Mouse (Mus musculus) stomach, embryonic 14.5 days (tissue): ENCODE measurements around the gene Gmeb2. TPM values are rescaled to one million over a fixed set of nuclear protein-coding genes. Genes with fewer than 3 reads are reported as not detected.
"Not testable (repeated sequence)": the region's sequence is repeated elsewhere in the genome, so short reads cannot be mapped to it uniquely, and the experiment has no call there.

ENCODE experiments used
- ATAC-seq: fragments of 200-750 bp; cut with Nextera tagmentation; 2 replicates; pipeline ENCODE4 v1.8.0; 2017; ENCODE audit warnings: low read depth, moderate TSS enrichment; ENCODE audit not compliant: insufficient number of reproducible peaks, insufficient read depth, low FRiP score
- H3K27ac ChIP-seq: fragments of 300-500 bp; sonication (generic); 2 replicates; pipeline ENCODE4 v1.5.1; 2014; ENCODE audit warnings: mild to moderate bottlenecking, low read length, moderate library complexity, mixed read lengths
- H3K27me3 ChIP-seq: fragments of 300-500 bp; sonication (generic); 2 replicates; pipeline ENCODE4 v1.6.1; 2014; ENCODE audit warnings: low read length, control low read depth, mixed read lengths; ENCODE audit not compliant: control insufficient read depth, insufficient read depth
- H3K36me3 ChIP-seq: fragments of 300-500 bp; sonication (generic); 2 replicates; pipeline ENCODE4 v1.6.1; 2014; ENCODE audit warnings: mild to moderate bottlenecking, control low read depth, low read length, moderate library complexity, mixed read lengths; ENCODE audit not compliant: control insufficient read depth, insufficient read depth
- H3K4me1 ChIP-seq: fragments of 300-500 bp; sonication (generic); 2 replicates; pipeline ENCODE4 v1.6.1; 2014; ENCODE audit warnings: low read length, control low read depth, mixed read lengths; ENCODE audit not compliant: control insufficient read depth, insufficient read depth
- H3K4me2 ChIP-seq: fragments of 300-500 bp; sonication (generic); replicated peaks from 2 replicates; pipeline ENCODE4 v1.6.1; 2014; ENCODE audit warnings: low read depth, low read length, control low read depth
- H3K4me3 ChIP-seq: fragments of 300-500 bp; sonication (generic); 2 replicates; pipeline ENCODE4 v1.5.1; 2014; ENCODE audit warnings: low read depth, low read length, control low read depth
- H3K9ac ChIP-seq: fragments of 300-500 bp; sonication (generic); replicated peaks from 2 replicates; pipeline ENCODE4 v1.6.1; 2014; ENCODE audit warnings: low read depth, mild to moderate bottlenecking, control low read depth, low read length, moderate library complexity, mixed read lengths
- H3K9me3 ChIP-seq: fragments of 300-500 bp; sonication (generic); 2 replicates; pipeline ENCODE4 v1.6.1; 2016; ENCODE audit warnings: low read depth, low read length, control low read depth; ENCODE audit not compliant: control insufficient read depth
- WGBS: fragments of 180-500 bp; shearing (Covaris S2); extraction: QIAGEN DNeasy Blood & Tissue Kit; methylation state at CpG from one replicate; pipeline ENCODE4 v1.1.7; 2014; 5-methylcytosine and 5-hydroxymethylcytosine counted together
- polyA plus RNA-seq: library from polyadenylated mRNA; unstranded; fragments of >200 nt; fragmentation: Nextera tagmentation; extraction: Ambion mirVana; gene quantifications from 2 replicates; pipeline ENCODE4 v1.2.1, GENCODE M21; 2014

The Gmeb2 gene
- 14.6 and 15.4 TPM in 2 replicates for polyA plus RNA-seq

GRCm38 (mm10) chr2:181287958-181288350 lies at the start of gene Gmeb2:
Gene Gmeb2, minus strand, starts transcription at chr2:181288035.
- Histone ChIP-seq H3K4me2 (peak within 1 kb of the TSS; percentile 76), H3K9ac (peak within 1 kb of the TSS; percentile 71), H3K27ac (peak within 1 kb of the TSS; percentile 94), H3K4me1 (peaks cover 12% of the 10 kb centered on the region; the same call in 1 of the 2 replicates), H3K4me3 (peak within 1 kb of the TSS; percentile 68)
- peak; percentile 96 for ATAC-seq
- not testable (repeated sequence) for H3K9me3 ChIP-seq, H3K27me3 ChIP-seq, H3K36me3 ChIP-seq
- WGBS, result under 1% methylated on average over 18 of the region's 38 CpGs

- no peaks in the 10 kb centered on the region for H3K9me3 ChIP-seq
- H3K9ac ChIP-seq, result no peak overlapping the region
- H3K27me3 ChIP-seq, result no peaks in the 10 kb centered on the region
- no peak overlapping the region for H3K4me3 ChIP-seq
- WGBS, result 68% methylated on average over 3 of the region's 3 CpGs
- peaks cover 50% of the 10 kb centered on the region for H3K36me3 ChIP-seq
- ATAC-seq, result no peak
- H3K27ac ChIP-seq, result no peak overlapping the region
- H3K4me2 ChIP-seq, result no peak overlapping the region
- H3K4me1 ChIP-seq, result no peaks in the 10 kb centered on the region
These were observed 46.2 kb upstream of the Gmeb2 start for GRCm38 (mm10) chr2:181334023-181334422.

- no peak overlapping the region for H3K4me2 ChIP-seq
- no peaks in the 10 kb centered on the region for H3K9me3 ChIP-seq
- ATAC-seq, result no peak
- H3K27ac ChIP-seq, result no peak overlapping the region
- peaks cover 58% of the 10 kb centered on the region for H3K36me3 ChIP-seq
- H3K27me3 ChIP-seq, result no peaks in the 10 kb centered on the region
- H3K9ac ChIP-seq, result no peak overlapping the region
- H3K4me3 ChIP-seq, result no peak overlapping the region
- no peaks in the 10 kb centered on the region for H3K4me1 ChIP-seq
These were observed 44.7 kb upstream of the Gmeb2 start for GRCm38 (mm10) chr2:181332542-181332941.

- H3K4me3 ChIP-seq, result no peak overlapping the region
- no peak overlapping the region for H3K9ac ChIP-seq
- WGBS, result 96% methylated on average over 2 of the region's 2 CpGs
- no peak overlapping the region for H3K27ac ChIP-seq
- no peak for ATAC-seq
- peaks cover 79% of the 10 kb centered on the region for H3K36me3 ChIP-seq
- no peaks in the 10 kb centered on the region for H3K27me3 ChIP-seq
- no peaks in the 10 kb centered on the region for H3K4me1 ChIP-seq
- H3K4me2 ChIP-seq, result no peak overlapping the region
- no peaks in the 10 kb centered on the region for H3K9me3 ChIP-seq
These were observed 38.3 kb upstream of the Gmeb2 start for GRCm38 (mm10) chr2:181326098-181326497.

- Histone ChIP-seq H3K4me1 (0 out of 2 replicates have a peak, but pooled peaks cover 4% of the 10 kb centered on the region), H3K9ac (no peak overlapping the region), H3K36me3 (peaks cover 44% of the 10 kb centered on the region), H3K4me3 (no peak overlapping the region), H3K4me2 (no peak overlapping the region), H3K27ac (no peak overlapping the region), H3K27me3 (no peaks in the 10 kb centered on the region), H3K9me3 (no peaks in the 10 kb centered on the region)
- WGBS, result 75% methylated on average over 5 of the region's 5 CpGs
- ATAC-seq, result no peak
These were observed 34.3 kb upstream of the Gmeb2 start for GRCm38 (mm10) chr2:181322136-181322535.

GRCm38 (mm10) chr2:181320103-181320499 lies 32.3 kb upstream of the Gmeb2 start:
- H3K27ac ChIP-seq, result peak overlapping the region; percentile 56; the same call in 1 of the 2 replicates
- 0 out of 2 replicates have a peak, but pooled peaks cover 4% of the 10 kb centered on the region for H3K4me1 ChIP-seq
- 14% methylated on average over 7 of the region's 7 CpGs for WGBS
- peak overlapping the region; percentile 57 for H3K4me3 ChIP-seq
- peaks cover 30% of the 10 kb centered on the region for H3K36me3 ChIP-seq
- peak; percentile 29; the same call in 1 of the 2 replicates for ATAC-seq
- H3K9me3 ChIP-seq, result no peaks in the 10 kb centered on the region
- no peaks in the 10 kb centered on the region for H3K27me3 ChIP-seq
- peak overlapping the region; percentile 25 for H3K9ac ChIP-seq
- peak overlapping the region; percentile 61 for H3K4me2 ChIP-seq

GRCm38 (mm10) chr2:181319248-181320102 lies 31.6 kb upstream of the Gmeb2 start, which contains the start of gene Rtel1:
Gene Rtel1, plus strand, starts transcription at chr2:181319739.
- peaks cover 24% of the 10 kb centered on the region for H3K36me3 ChIP-seq
- H3K27ac ChIP-seq, result peak within 1 kb of the TSS; percentile 56
- no peaks in the 10 kb centered on the region for H3K9me3 ChIP-seq
- peaks cover 4% of the 10 kb centered on the region; the same call in 1 of the 2 replicates for H3K27me3 ChIP-seq
- H3K4me3 ChIP-seq, result peak within 1 kb of the TSS; percentile 57
- peak within 1 kb of the TSS; percentile 25 for H3K9ac ChIP-seq
- H3K4me1 ChIP-seq, result 0 out of 2 replicates have a peak, but pooled peaks cover 4% of the 10 kb centered on the region
- WGBS, result 6% methylated on average over 40 of the region's 40 CpGs
- peak; percentile 91 for ATAC-seq
- peak within 1 kb of the TSS; percentile 61 for H3K4me2 ChIP-seq

GRCm38 (mm10) chr2:181314080-181314810 lies 26.4 kb upstream of the Gmeb2 start, which contains the start of gene Stmn3:
Gene Stmn3, minus strand, starts transcription at chr2:181314500.
- no peaks in the 10 kb centered on the region for H3K36me3 ChIP-seq
- 4% methylated on average over 23 of the region's 23 CpGs for WGBS
- H3K4me3 ChIP-seq, result peak within 1 kb of the TSS; percentile 6
- ATAC-seq, result peak; percentile 49; the same call in 1 of the 2 replicates
- H3K9ac ChIP-seq, result no peak within 1 kb of the TSS
- H3K27ac ChIP-seq, result no peak within 1 kb of the TSS
- peaks cover 16% of the 10 kb centered on the region for H3K27me3 ChIP-seq
- H3K9me3 ChIP-seq, result no peaks in the 10 kb centered on the region
- peak within 1 kb of the TSS; percentile 6; the same call in 1 of the 2 replicates for H3K4me2 ChIP-seq
- H3K4me1 ChIP-seq, result no peaks in the 10 kb centered on the region
